In the genomic region with DNA sequence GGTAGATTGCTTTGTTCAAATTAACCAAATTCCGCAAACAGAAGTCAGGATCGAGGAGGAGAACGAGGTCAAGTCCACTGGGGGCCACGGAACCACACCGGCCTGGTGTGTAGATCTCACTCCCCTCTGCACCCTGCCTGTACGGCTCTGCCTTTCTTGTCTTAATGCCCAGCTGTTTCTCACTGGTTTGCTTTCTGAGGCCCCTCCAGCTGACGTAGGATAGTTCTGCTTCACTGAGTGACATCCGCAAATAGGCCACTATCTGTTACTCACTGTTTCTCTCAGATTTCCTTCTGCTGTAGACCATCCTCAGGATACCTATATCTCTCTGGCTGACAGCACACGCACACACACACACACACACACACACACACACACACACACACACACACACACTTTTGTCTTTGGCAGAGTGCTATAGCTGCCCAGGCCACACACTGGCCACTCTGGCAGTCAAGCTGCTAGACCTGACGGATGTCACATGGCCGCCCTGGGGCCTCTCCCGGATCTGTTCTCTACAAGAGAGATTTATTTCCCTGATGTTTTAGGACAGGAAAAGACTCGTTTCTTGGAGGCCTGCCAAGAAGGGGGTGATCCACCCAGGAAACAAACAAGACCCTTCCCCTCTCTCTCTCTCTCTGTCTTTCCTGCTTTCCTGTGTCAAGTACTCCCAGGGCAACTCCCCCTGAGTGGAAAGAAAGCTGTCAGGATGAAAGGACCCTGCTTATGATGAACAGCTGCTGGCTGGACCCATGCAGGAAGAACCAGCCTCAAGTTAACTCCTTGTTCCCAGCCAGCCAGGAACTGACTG, we compare ENCODE assay signal across 9 mouse cellular contexts.
DNase-seq lines count a peak whose midpoint lies in the region; ATAC-seq lines count a peak whose summit lies in the region.
"Had no signal": no experiment of that assay in that cellular context is flagged by ENCODE, and none has a peak within 500 bp of the region (broad histone marks: within the 10 kb centered on the region; RNA-seq: fewer than 3 reads in every experiment).

No protein-coding gene starts in this region.

- WGBS in liver, embryonic 16.5 days (ENCODE audit: insufficient replicate concordance) = 39% methylated on average over 13 of the region's 13 CpGs
- WGBS in stomach, embryonic 14.5 days = 19% methylated on average over 13 of the region's 13 CpGs

- ATAC-seq in liver, embryonic 16.5 days (ENCODE audit: low read depth) = peak; percentile 60
- peak; percentile 91 for ATAC-seq in stomach, embryonic 14.5 days (ENCODE audit: insufficient number of reproducible peaks, insufficient read depth, low FRiP score, low read depth)

- H3K9me3 ChIP-seq in liver, embryonic 16.5 days (replicated peaks; ENCODE audit: control insufficient read depth, low read length) = no peaks in the 10 kb centered on the region
- H3K9me3 ChIP-seq in stomach, embryonic 14.5 days (ENCODE audit: control insufficient read depth, low read depth, low read length) = no peaks in the 10 kb centered on the region

- H3K4me1 ChIP-seq in liver, embryonic 16.5 days (ENCODE audit: control insufficient read depth, low read depth, low read length) = no peaks in the 10 kb centered on the region
- peaks cover 14% of the 10 kb centered on the region for H3K4me1 ChIP-seq in stomach, embryonic 14.5 days (ENCODE audit: control insufficient read depth, insufficient read depth, low read length)

- H3K36me3 ChIP-seq in liver, embryonic 16.5 days (ENCODE audit: control insufficient read depth, insufficient read depth) = no peaks in the 10 kb centered on the region
- H3K36me3 ChIP-seq in stomach, embryonic 14.5 days (ENCODE audit: control insufficient read depth, insufficient read depth, low read length) = no peaks in the 10 kb centered on the region

- no peaks in the 10 kb centered on the region for H3K27me3 ChIP-seq in liver, embryonic 16.5 days (ENCODE audit: control insufficient read depth, insufficient read depth, low read depth, low read length)
- no peaks in the 10 kb centered on the region for H3K27me3 ChIP-seq in stomach, embryonic 14.5 days (ENCODE audit: control insufficient read depth, insufficient read depth, low read length)

- H3K9ac ChIP-seq in liver, embryonic 16.5 days (ENCODE audit: low read depth, low read length) = no peak overlapping the region
- H3K9ac ChIP-seq in stomach, embryonic 14.5 days (replicated peaks; ENCODE audit: low read depth, low read length) = no peak overlapping the region

- no peak overlapping the region for H3K4me3 ChIP-seq in liver, embryonic 16.5 days (ENCODE audit: low read depth, low read length)
- no peak overlapping the region for H3K4me3 ChIP-seq in stomach, embryonic 14.5 days (ENCODE audit: low read depth, low read length)

- H3K4me2 ChIP-seq in liver, embryonic 16.5 days (ENCODE audit: low read depth, low read length) = no peak overlapping the region
- no peak overlapping the region; the same call in 1 of the 2 replicates for H3K4me2 ChIP-seq in stomach, embryonic 14.5 days (replicated peaks; ENCODE audit: low read depth, low read length)

- no peak overlapping the region; the same call in 1 of the 2 replicates for H3K27ac ChIP-seq in liver, embryonic 16.5 days (ENCODE audit: low read length)
- H3K27ac ChIP-seq in stomach, embryonic 14.5 days (ENCODE audit: low read length) = peak overlapping the region; percentile 77
- H3K27ac ChIP-seq: macrophage had no signal

- DNase-seq in embryo, embryonic 10 days (ENCODE audit: low spot score) = peak; percentile 66
- peak; percentile 21 to 24 for DNase-seq in heart, adult 18-20 months
- DNase-seq in kidney, adult 11 months = peak; percentile 36
- DNase-seq in thymus, postnatal 25 days = no peak
- no peak for DNase-seq in frontal cortex, postnatal 25 days (ENCODE audit: low spot score in 2 of 2)
- DNase-seq in spleen, postnatal 14 days (ENCODE audit: low spot score in 2 of 2) = no peak

Comparison
In these comparisons a context has a peak if more than half of its experiments do, and no peak if none do; other contexts are left out.
1. DNase-seq: peak in embryo, embryonic 10 days (single experiment), heart, adult 18-20 months (2 of 2) and kidney, adult 11 months (single experiment); none in thymus, postnatal 25 days (single experiment), frontal cortex, postnatal 25 days (0 of 2) and spleen, postnatal 14 days (0 of 2).